In genomic region chr17:5795878-5796277, GRCm38 (mm10) we compare ENCODE assay signal across 8 mouse cellular contexts. TPM values are rescaled to one million over a fixed set of nuclear protein-coding genes. Genes with fewer than 3 reads are reported as not detected.
DNase-seq lines count a peak whose midpoint lies in the region; ATAC-seq and TF ChIP-seq lines count a peak whose summit lies in the region.

No protein-coding gene starts in this region.

- no peaks in the 10 kb centered on the region for H3K27me3 ChIP-seq in C2C12 (ENCODE audit: control insufficient read depth, insufficient read depth, insufficient read length)
- H3K27me3 ChIP-seq in embryonic facial prominence, embryonic 11.5 days (ENCODE audit: control insufficient read depth, insufficient read depth, low read length) = no peaks in the 10 kb centered on the region
- H3K27me3 ChIP-seq in heart, embryonic 12.5 days (replicated peaks) = no peaks in the 10 kb centered on the region
- H3K27me3 ChIP-seq in kidney, embryonic 16.5 days (ENCODE audit: insufficient read depth, low read length) = no peaks in the 10 kb centered on the region
- no peaks in the 10 kb centered on the region for H3K27me3 ChIP-seq in limb, embryonic 15.5 days
- no peaks in the 10 kb centered on the region for H3K27me3 ChIP-seq in stomach, embryonic 16.5 days (ENCODE audit: control insufficient read depth, insufficient read depth, low read length)

- H3K4me2 ChIP-seq in embryonic facial prominence, embryonic 11.5 days (ENCODE audit: low read depth, low read length) = no peak overlapping the region
- no peak overlapping the region for H3K4me2 ChIP-seq in heart, embryonic 12.5 days
- no peak overlapping the region for H3K4me2 ChIP-seq in kidney, embryonic 16.5 days (replicated peaks; ENCODE audit: low read depth, low read length)
- no peak overlapping the region for H3K4me2 ChIP-seq in limb, embryonic 15.5 days
- no peak overlapping the region for H3K4me2 ChIP-seq in stomach, embryonic 16.5 days (ENCODE audit: low read depth, low read length)

- no peak overlapping the region for H3K9ac ChIP-seq in embryonic facial prominence, embryonic 11.5 days (replicated peaks; ENCODE audit: low read length)
- no peak overlapping the region for H3K9ac ChIP-seq in heart, embryonic 12.5 days
- no peak overlapping the region for H3K9ac ChIP-seq in kidney, embryonic 16.5 days (replicated peaks; ENCODE audit: low read length)
- H3K9ac ChIP-seq in limb, embryonic 15.5 days = no peak overlapping the region
- H3K9ac ChIP-seq in stomach, embryonic 16.5 days (ENCODE audit: low read length) = no peak overlapping the region

- peak; percentile 91 for TF ChIP-seq CTCF in C2C12 (IDR thresholded peaks at IDR 0.05; ENCODE audit: control insufficient read depth, insufficient read depth, insufficient read length)

- H3K4me1 ChIP-seq in embryonic facial prominence, embryonic 11.5 days (ENCODE audit: control insufficient read depth, insufficient read depth, low read length) = no peaks in the 10 kb centered on the region
- H3K4me1 ChIP-seq in heart, embryonic 12.5 days (replicated peaks) = peaks cover 34% of the 10 kb centered on the region
- H3K4me1 ChIP-seq in kidney, embryonic 16.5 days (ENCODE audit: insufficient read depth, low read length) = peaks cover 23% of the 10 kb centered on the region
- peaks cover 17% of the 10 kb centered on the region; the same call in 1 of the 2 replicates for H3K4me1 ChIP-seq in limb, embryonic 15.5 days
- peaks cover 8% of the 10 kb centered on the region; the same call in 1 of the 2 replicates for H3K4me1 ChIP-seq in stomach, embryonic 16.5 days (ENCODE audit: control insufficient read depth, insufficient read depth, low read length)

- H3K9me3 ChIP-seq in embryonic facial prominence, embryonic 11.5 days (replicated peaks; ENCODE audit: control insufficient read depth, low read length) = no peaks in the 10 kb centered on the region
- no peaks in the 10 kb centered on the region; the same call in 1 of the 2 replicates for H3K9me3 ChIP-seq in heart, embryonic 12.5 days (replicated peaks)
- H3K9me3 ChIP-seq in kidney, embryonic 16.5 days (ENCODE audit: low read length) = no peaks in the 10 kb centered on the region
- H3K9me3 ChIP-seq in limb, embryonic 15.5 days = no peaks in the 10 kb centered on the region
- no peaks in the 10 kb centered on the region for H3K9me3 ChIP-seq in stomach, embryonic 16.5 days (replicated peaks; ENCODE audit: control insufficient read depth, low read length)

- H3ac ChIP-seq in C2C12 (ENCODE audit: control insufficient read depth, insufficient read length, low read depth) = no peak overlapping the region

- H3K4me3 ChIP-seq in C2C12 (ENCODE audit: insufficient read depth, poor library complexity, severe bottlenecking) = no peak overlapping the region
- no peak overlapping the region for H3K4me3 ChIP-seq in embryonic facial prominence, embryonic 11.5 days (ENCODE audit: low read depth, low read length)
- no peak overlapping the region for H3K4me3 ChIP-seq in heart, embryonic 12.5 days
- no peak overlapping the region for H3K4me3 ChIP-seq in kidney, embryonic 16.5 days (ENCODE audit: low read length)
- no peak overlapping the region for H3K4me3 ChIP-seq in limb, embryonic 15.5 days
- no peak overlapping the region for H3K4me3 ChIP-seq in stomach, embryonic 16.5 days (replicated peaks; ENCODE audit: low read length)

- no peaks in the 10 kb centered on the region for H3K79me3 ChIP-seq in C2C12 (ENCODE audit: low read depth)

- peaks cover 12% of the 10 kb centered on the region for H3K79me2 ChIP-seq in C2C12 (ENCODE audit: control insufficient read depth, insufficient read depth)

- no peak overlapping the region for H3K27ac ChIP-seq in embryonic facial prominence, embryonic 11.5 days (replicated peaks; ENCODE audit: low read depth, low read length)
- H3K27ac ChIP-seq in heart, embryonic 12.5 days (ENCODE audit: poor library complexity, severe bottlenecking) = no peak overlapping the region
- H3K27ac ChIP-seq in kidney, embryonic 16.5 days (ENCODE audit: low read length) = no peak overlapping the region
- no peak overlapping the region for H3K27ac ChIP-seq in limb, embryonic 15.5 days
- H3K27ac ChIP-seq in stomach, embryonic 16.5 days (ENCODE audit: low read length) = no peak overlapping the region

- WGBS in embryonic facial prominence, embryonic 11.5 days = 4% methylated on average over 5 of the region's 5 CpGs
- 2% methylated on average over 5 of the region's 5 CpGs for WGBS in heart, embryonic 12.5 days
- WGBS in kidney, embryonic 16.5 days = 3% methylated on average over 5 of the region's 5 CpGs
- WGBS in limb, embryonic 15.5 days = 1% methylated on average over 5 of the region's 5 CpGs
- 2% methylated on average over 5 of the region's 5 CpGs for WGBS in stomach, embryonic 16.5 days

- ATAC-seq in embryonic facial prominence, embryonic 11.5 days (replicated peaks; ENCODE audit: insufficient number of reproducible peaks, low FRiP score, low TSS enrichment, low read depth) = 0 out of 2 replicates have a peak, but pooled peaks have one; percentile 48
- ATAC-seq in heart, embryonic 12.5 days (ENCODE audit: insufficient number of reproducible peaks, low FRiP score) = peak; percentile 62; the same call in 1 of the 2 replicates
- peak; percentile 55; the same call in 1 of the 2 replicates for ATAC-seq in kidney, embryonic 16.5 days (ENCODE audit: low FRiP score, low TSS enrichment)
- ATAC-seq in limb, embryonic 15.5 days (ENCODE audit: insufficient number of reproducible peaks, low FRiP score, low TSS enrichment, low read depth) = peak; percentile 62; the same call in 1 of the 2 replicates
- ATAC-seq in stomach, embryonic 16.5 days (ENCODE audit: insufficient read depth, low FRiP score) = peak; percentile 69

- peak; percentile 74 for DNase-seq in adrenal gland, postnatal 10 days
- peak; percentile 90 for DNase-seq in embryonic facial prominence, embryonic 11.5 days (ENCODE audit: low spot score)
- peak; percentile 56 for DNase-seq in neural tube, embryonic 10.5 days (ENCODE audit: extremely low spot score, low spot score)

- H3K36me3 ChIP-seq in C2C12 (ENCODE audit: control insufficient read depth, insufficient read depth) = no peaks in the 10 kb centered on the region
- H3K36me3 ChIP-seq in embryonic facial prominence, embryonic 11.5 days (replicated peaks; ENCODE audit: control insufficient read depth, insufficient read depth, low read depth, low read length) = no peaks in the 10 kb centered on the region
- H3K36me3 ChIP-seq in heart, embryonic 12.5 days = no peaks in the 10 kb centered on the region
- no peaks in the 10 kb centered on the region for H3K36me3 ChIP-seq in kidney, embryonic 16.5 days (ENCODE audit: insufficient read depth, low read length)
- no peaks in the 10 kb centered on the region for H3K36me3 ChIP-seq in limb, embryonic 15.5 days
- no peaks in the 10 kb centered on the region for H3K36me3 ChIP-seq in stomach, embryonic 16.5 days (ENCODE audit: control insufficient read depth, insufficient read depth, low read length)

TF ChIP-seq in C2C12, 6 proteins besides CTCF, POLR2A, EP300 and RAD21:
- no peak for TF ChIP-seq CEBPB (IDR thresholded peaks at IDR 0.05; ENCODE audit: low read depth)
- TF ChIP-seq FOSL1 (IDR thresholded peaks at IDR 0.05; ENCODE audit: insufficient read depth, low read length, poor library complexity, severe bottlenecking) = no peak
- TF ChIP-seq MAX (IDR thresholded peaks at IDR 0.05) = no peak
- no peak for TF ChIP-seq MYOG (IDR thresholded peaks at IDR 0.05; ENCODE audit: control insufficient read depth, extremely low read depth, insufficient read length)
- TF ChIP-seq MYOD1 (IDR thresholded peaks at IDR 0.05; ENCODE audit: control insufficient read depth, insufficient read length, low read depth) = no peak
- TF ChIP-seq USF1 (IDR thresholded peaks at IDR 0.05; ENCODE audit: low read depth) = no peak
TF ChIP-seq in C2C12: peak in this region for 0.

RNA-seq across cellular contexts. Expression of gene Snx9, which starts 45.3 kb away (rescaled TPM):
- polyA plus RNA-seq in C2C12 (2012; fragmentation: generic; extraction: Trizol) = 57.5 TPM
- total RNA-seq in adrenal gland, postnatal 10 days (2021) = 10 to 100 TPM; 48.3 to 51.7 TPM
- 30.4 and 31.2 TPM in 2 replicates for polyA plus RNA-seq in embryonic facial prominence, embryonic 11.5 days (2014; fragmentation: Nextera tagmentation; extraction: Ambion mirVana)
- polyA plus RNA-seq in heart, embryonic 12.5 days (2016; fragmentation: Nextera tagmentation; extraction: Ambion mirVana) = 28.9 and 29.6 TPM in 2 replicates
- polyA plus RNA-seq in kidney, embryonic 16.5 days (2015; fragmentation: Nextera tagmentation; extraction: Ambion mirVana) = 31.9 and 34.0 TPM in 2 replicates
- polyA plus RNA-seq in limb, embryonic 15.5 days (2015; fragmentation: Nextera tagmentation; extraction: Ambion mirVana) = 33.7 and 34.9 TPM in 2 replicates
- 28.2 and 31.3 TPM in 2 replicates for polyA plus RNA-seq in stomach, embryonic 16.5 days (2015; fragmentation: Nextera tagmentation; extraction: Ambion mirVana)
